Comparison of ENCODE assay signal across 23 mouse cellular contexts in the genomic region with DNA sequence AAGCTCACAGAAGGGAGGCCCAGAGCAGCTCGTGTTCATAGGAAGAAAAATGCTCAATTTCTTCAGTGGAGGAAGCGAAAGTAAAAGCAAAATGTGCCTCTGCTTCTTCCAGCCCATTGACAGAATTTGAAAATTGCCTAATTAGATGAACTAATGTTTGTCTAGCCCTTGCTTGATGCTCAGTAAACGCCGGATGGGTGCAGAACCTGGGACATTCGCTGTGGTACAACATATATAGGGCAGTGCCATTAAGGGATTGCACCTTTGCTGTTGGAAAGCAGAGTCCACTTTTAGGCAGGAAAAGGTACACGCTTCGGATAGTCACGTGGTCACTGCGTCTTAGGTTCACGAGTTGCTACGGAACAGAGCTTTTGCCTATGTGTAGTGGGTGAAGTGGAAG. TPM values are rescaled to one million over a fixed set of nuclear protein-coding genes. Genes with fewer than 3 reads are reported as not detected.
A peak's percentile ranks its signal among the peaks of the same experiment; 100 is the strongest.
DNase-seq lines count a peak whose midpoint lies in the region; ATAC-seq and TF ChIP-seq lines count a peak whose summit lies in the region.
"Had no signal": no experiment of that assay in that cellular context is flagged by ENCODE, and none has a peak within 500 bp of the region (broad histone marks: within the 10 kb centered on the region; RNA-seq: fewer than 3 reads in every experiment).

No protein-coding gene starts in this region.

- DNase-seq in lung, adult 2 months: no peak
- DNase-seq in lung, postnatal 36 days: no peak
- DNase-seq in kidney, adult 8-10 months: no peak
- no peak for DNase-seq in cerebellum, adult 18-20 months
- DNase-seq: adrenal gland, postnatal 25 days; cerebellum, adult 9-11 months; layer of hippocampus, postnatal 36 days; lung, postnatal 14 days; right cerebral cortex, postnatal 4 days; thymus, adult 18-20 months had no signal

- H3K27ac ChIP-seq in bone marrow, adult 2 months (ENCODE audit: control insufficient read depth, insufficient read depth, low read depth, low read length, poor library complexity): no peak overlapping the region
- no peak overlapping the region for H3K27ac ChIP-seq in kidney, embryonic 16.5 days (ENCODE audit: low read length)
- H3K27ac ChIP-seq: liver, embryonic 15.5 days had no signal

- no peak overlapping the region for H3K4me2 ChIP-seq in kidney, embryonic 16.5 days (replicated peaks; ENCODE audit: low read depth, low read length)

- H3K4me3 ChIP-seq in lung, adult 2 months (replicated peaks; ENCODE audit: extremely low read depth, low read depth, low read length): peak overlapping the region; percentile 28
- peak overlapping the region; percentile 55 for H3K4me3 ChIP-seq in bone marrow, adult 2 months (replicated peaks; ENCODE audit: control insufficient read depth, low read depth, low read length)
- H3K4me3 ChIP-seq in kidney, embryonic 16.5 days (ENCODE audit: low read length): no peak overlapping the region

- no peak overlapping the region for H3K9ac ChIP-seq in kidney, embryonic 16.5 days (replicated peaks; ENCODE audit: low read length)
- H3K9ac ChIP-seq: liver, embryonic 15.5 days had no signal

- no peaks in the 10 kb centered on the region for H3K36me3 ChIP-seq in kidney, embryonic 16.5 days (ENCODE audit: insufficient read depth, low read length)
- H3K36me3 ChIP-seq: liver, embryonic 15.5 days; neural tube, embryonic 15.5 days had no signal

- peak; percentile 24 for ATAC-seq in CD4-positive, CD25-positive, alpha-beta regulatory T cell, adult 4 months
- ATAC-seq in megakaryocyte progenitor cell, adult 5-6 weeks (replicated peaks; ENCODE audit: poor library complexity): peak; percentile 29; the same call in 1 of the 2 replicates
- ATAC-seq in kidney, embryonic 16.5 days (ENCODE audit: low FRiP score, low TSS enrichment): no peak
- ATAC-seq: activated CD4-positive, CD25-positive, alpha-beta regulatory T cell, adult 4 months; Patski had no signal

- no peak for TF ChIP-seq CTCF in lung, adult 2 months (IDR thresholded peaks at IDR 0.05; ENCODE audit: insufficient read depth, low read length)
- TF ChIP-seq CTCF in bone marrow, adult 2 months (IDR thresholded peaks at IDR 0.05; ENCODE audit: control insufficient read depth, insufficient read depth, low read length): no peak

- 77% methylated on average over 11 of the region's 11 CpGs for WGBS in lung, adult 2 months
- WGBS in bone marrow, adult 2 months: 54% methylated on average over 11 of the region's 11 CpGs
- WGBS in kidney, embryonic 16.5 days: 93% methylated on average over 11 of the region's 11 CpGs

- peaks cover 15% of the 10 kb centered on the region for H3K27me3 ChIP-seq in kidney, embryonic 16.5 days (ENCODE audit: insufficient read depth, low read length)

- TF ChIP-seq POLR2A in lung, adult 2 months (IDR thresholded peaks at IDR 0.05; ENCODE audit: borderline replicate concordance, extremely low read depth, low read depth, low read length): no peak
- TF ChIP-seq POLR2A in bone marrow, adult 2 months (IDR thresholded peaks at IDR 0.05; ENCODE audit: borderline replicate concordance, control insufficient read depth, low read depth, low read length): no peak

- H3K4me1 ChIP-seq in lung, adult 2 months (ENCODE audit: control insufficient read depth, insufficient read depth, low read length): 0 out of 2 replicates have a peak, but pooled peaks cover 4% of the 10 kb centered on the region
- peaks cover 3% of the 10 kb centered on the region; the same call in 1 of the 2 replicates for H3K4me1 ChIP-seq in bone marrow, adult 2 months (ENCODE audit: control insufficient read depth, insufficient read depth, low read length)
- no peaks in the 10 kb centered on the region for H3K4me1 ChIP-seq in kidney, embryonic 16.5 days (ENCODE audit: insufficient read depth, low read length)

- H3K9me3 ChIP-seq in kidney, embryonic 16.5 days (ENCODE audit: low read length): no peaks in the 10 kb centered on the region
- H3K9me3 ChIP-seq: liver, embryonic 15.5 days; neural tube, embryonic 15.5 days had no signal

RNA-seq across cellular contexts. Expression of gene Cfap58, which starts 1.0 kb away (rescaled TPM):
- 0.38 and 0.92 TPM in 2 replicates for polyA plus RNA-seq in lung, adult 2 months (2012; rRNA removed)
- polyA plus RNA-seq in CD4-positive, CD25-positive, alpha-beta regulatory T cell, adult 4 months (2017; shearing (Covaris generic)): not detected
- not detected in 2 replicates for polyA plus RNA-seq in bone marrow, adult 2 months (2011; ENCODE audit: insufficient read depth, insufficient read length, low replicate concordance, missing spikeins)
- not detected in 2 replicates for total RNA-seq in megakaryocyte progenitor cell, adult 5-6 weeks (2015)
- total RNA-seq in megakaryocyte progenitor cell, adult 5-6 weeks (2017): not detected in 2 replicates
- polyA plus RNA-seq in kidney, embryonic 16.5 days (2015; fragmentation: Nextera tagmentation; extraction: Ambion mirVana): 0.06 TPM in 2 replicates
- total RNA-seq: adrenal gland, postnatal 25 days; gastrocnemius, adult 8-10 months had no signal
- polyA plus RNA-seq: inflammation-experienced regulatory T-cells, adult 6 months; kidney, embryonic 14.5 days; liver, embryonic 15.5 days; Patski; urinary bladder, adult 2 months had no signal

RNA-seq across cellular contexts. Expression of gene Itprip, which starts 17.4 kb away (rescaled TPM):
- polyA plus RNA-seq in lung, adult 2 months (2012; rRNA removed): 17.8 and 22.0 TPM in 2 replicates
- 10 to 100 TPM; 10.5 to 12.7 TPM for polyA plus RNA-seq in CD4-positive, CD25-positive, alpha-beta regulatory T cell, adult 4 months (2017; shearing (Covaris generic))
- 8.8 and 14.9 TPM in 2 replicates for polyA plus RNA-seq in bone marrow, adult 2 months (2011; ENCODE audit: insufficient read depth, insufficient read length, low replicate concordance, missing spikeins)
- 10.2 and 13.1 TPM in 2 replicates for total RNA-seq in megakaryocyte progenitor cell, adult 5-6 weeks (2015)
- total RNA-seq in megakaryocyte progenitor cell, adult 5-6 weeks (2017): 12.1 and 18.3 TPM in 2 replicates
- polyA plus RNA-seq in kidney, embryonic 16.5 days (2015; fragmentation: Nextera tagmentation; extraction: Ambion mirVana): 20.5 and 21.0 TPM in 2 replicates

RNA-seq across cellular contexts. Expression of gene Cfap43, which starts 17.4 kb away (rescaled TPM):
- 7.0 and 7.1 TPM in 2 replicates for polyA plus RNA-seq in lung, adult 2 months (2012; rRNA removed)
- polyA plus RNA-seq in CD4-positive, CD25-positive, alpha-beta regulatory T cell, adult 4 months (2017; shearing (Covaris generic)): under 1 TPM; 0.10 to 0.75 TPM
- polyA plus RNA-seq in bone marrow, adult 2 months (2011; ENCODE audit: insufficient read depth, insufficient read length, low replicate concordance, missing spikeins): not detected in 2 replicates
- total RNA-seq in megakaryocyte progenitor cell, adult 5-6 weeks (2015): not detected in 2 replicates
- total RNA-seq in megakaryocyte progenitor cell, adult 5-6 weeks (2017): not detected in 2 replicates
- polyA plus RNA-seq in kidney, embryonic 16.5 days (2015; fragmentation: Nextera tagmentation; extraction: Ambion mirVana): 0.04 and 0.05 TPM in 2 replicates
- total RNA-seq: adrenal gland, postnatal 25 days; gastrocnemius, adult 8-10 months had no signal
- polyA plus RNA-seq: heart, embryonic 11.5 days had no signal
